Mouse (Mus musculus) testis, adult 2 months (tissue): ENCODE measurements around the gene Utp6. TPM values are rescaled to one million over a fixed set of nuclear protein-coding genes. Genes with fewer than 3 reads are reported as not detected.

Experiments used
- H3K27ac ChIP-seq: fragments of 200-500 bp; 2 replicates; pipeline ENCODE4 v1.5.1; 2012; ENCODE audit warnings: low read depth, low read length; ENCODE audit not compliant: control insufficient read depth, insufficient read depth
- H3K27me3 ChIP-seq: fragments of 200-500 bp; 2 replicates; pipeline ENCODE4 v1.6.1; 2012; ENCODE audit warnings: mild to moderate bottlenecking, low read length, moderate library complexity; ENCODE audit not compliant: control insufficient read depth, insufficient read depth
- H3K36me3 ChIP-seq: fragments of 200-500 bp; 2 replicates; pipeline ENCODE4 v1.6.1; 2012; ENCODE audit warnings: mild to moderate bottlenecking, low read length; ENCODE audit not compliant: control insufficient read depth, insufficient read depth
- H3K4me1 ChIP-seq: fragments of 200-500 bp; 2 replicates; pipeline ENCODE4 v1.6.1; 2012; ENCODE audit warnings: low read length; ENCODE audit not compliant: control insufficient read depth, insufficient read depth
- H3K4me3 ChIP-seq: fragments of 200-500 bp; 2 replicates; pipeline ENCODE4 v1.5.1; 2012; ENCODE audit warnings: low read depth, mild to moderate bottlenecking, low read length, moderate library complexity, mixed read lengths; ENCODE audit not compliant: control insufficient read depth
- CTCF ChIP-seq: fragments of 200-500 bp; IDR thresholded peaks from 2 replicates; pipeline ENCODE4 v1.5.1; 2012; ENCODE audit warnings: low read depth, mild to moderate bottlenecking, inconsistent platforms, low read length, moderate library complexity; ENCODE audit not compliant: control insufficient read depth, insufficient read depth, insufficient replicate concordance
- POLR2A ChIP-seq: fragments of 200-500 bp; IDR thresholded peaks from 2 replicates; pipeline ENCODE4 v1.6.1; 2012; ENCODE audit warnings: low read depth, mild to moderate bottlenecking, inconsistent platforms, low read length, moderate library complexity; ENCODE audit not compliant: control insufficient read depth
- polyA plus RNA-seq: library from polyadenylated mRNA; depleted of rRNA; stranded (reverse); fragments of >200 nt; gene quantifications from 2 replicates; pipeline ENCODE4 v1.2.3, GENCODE M21; 2012

Gene Utp6
- polyA plus RNA-seq, 1 experiment, result 2.7 TPM

DNA sequence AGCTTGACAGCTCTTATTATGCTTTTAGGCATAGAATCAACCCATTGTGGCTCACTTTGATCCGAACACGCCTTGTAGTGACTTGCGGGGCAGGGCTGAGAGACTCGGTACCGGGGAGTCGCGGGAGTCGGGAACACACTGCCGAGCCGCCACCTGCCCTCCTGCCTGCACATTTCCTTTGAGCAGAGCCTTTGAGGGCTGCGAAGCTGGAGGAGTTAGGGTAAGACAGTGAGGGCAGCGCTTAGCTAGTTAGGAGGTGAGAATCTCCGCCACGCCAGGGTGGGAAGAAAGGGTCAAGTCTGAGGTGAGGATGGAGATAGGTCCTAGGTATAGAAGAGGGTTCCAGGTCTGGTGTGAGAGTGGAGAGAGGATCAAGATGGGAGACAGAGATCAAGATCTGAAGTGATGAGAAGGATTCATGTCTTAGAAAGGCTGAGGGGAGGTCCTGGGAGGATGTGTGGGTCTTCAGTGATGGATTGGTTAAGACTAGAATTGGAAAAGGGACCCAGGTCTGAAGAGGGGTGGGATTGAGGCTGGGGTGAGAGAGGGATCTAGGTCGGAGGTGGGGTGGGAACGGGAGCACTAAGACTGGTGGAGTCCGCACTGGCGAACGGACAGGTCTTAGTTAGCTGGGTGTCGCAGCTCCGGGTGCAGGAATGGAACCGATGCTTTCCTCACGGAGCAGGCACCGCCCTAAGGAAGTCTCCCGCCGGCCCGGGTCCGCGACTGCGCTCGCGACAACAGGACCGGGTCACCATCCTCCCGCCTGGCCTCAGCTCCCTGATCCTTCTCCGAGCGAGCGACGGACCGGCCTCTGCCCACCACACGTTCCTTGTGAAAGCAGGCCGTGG, 11.7 kb upstream of the Utp6 start:
- TF ChIP-seq POLR2A, result no peak
- no peak for TF ChIP-seq CTCF
- no peak overlapping the region for H3K27ac ChIP-seq

GRCm38 (mm10) chr11:79973133-79973532, 10.9 kb upstream of the Utp6 start:
- H3K4me3 ChIP-seq, result no peak overlapping the region
- peaks cover 2% of the 10 kb centered on the region; the same call in 1 of the 2 replicates for H3K27me3 ChIP-seq
- H3K27ac ChIP-seq, result no peak overlapping the region
- H3K4me1 ChIP-seq, result peaks cover 10% of the 10 kb centered on the region
- no peak for TF ChIP-seq POLR2A
- TF ChIP-seq CTCF, result no peak
- no peaks in the 10 kb centered on the region for H3K36me3 ChIP-seq

More for the DNA sequence above, 11.7 kb upstream of the Utp6 start:
- H3K27me3 ChIP-seq, result peaks cover 2% of the 10 kb centered on the region; the same call in 1 of the 2 replicates
- no peaks in the 10 kb centered on the region for H3K36me3 ChIP-seq
- H3K4me3 ChIP-seq, result peak overlapping the region; percentile 75
- H3K4me1 ChIP-seq, result peaks cover 10% of the 10 kb centered on the region

GRCm38 (mm10) chr11:79967752-79968151, 5.6 kb upstream of the Utp6 start:
- Histone ChIP-seq H3K4me1 (0 out of 2 replicates have a peak, but pooled peaks cover 2% of the 10 kb centered on the region), H3K36me3 (no peaks in the 10 kb centered on the region), H3K4me3 (no peak overlapping the region; the same call in 1 of the 2 replicates), H3K27ac (no peak overlapping the region; the same call in 1 of the 2 replicates), H3K27me3 (no peaks in the 10 kb centered on the region)
- no peak for TF ChIP-seq CTCF

- Histone ChIP-seq H3K36me3 (no peaks in the 10 kb centered on the region), H3K27me3 (no peaks in the 10 kb centered on the region), H3K4me1 (peaks cover 9% of the 10 kb centered on the region), H3K4me3 (no peak overlapping the region), H3K27ac (no peak overlapping the region)
- TF ChIP-seq CTCF (no peak), POLR2A (no peak)
Observed at GRCm38 (mm10) chr11:79965896-79966295, 3.7 kb upstream of the Utp6 start.

GRCm38 (mm10) chr11:79963212-79963974, 1.2 kb upstream of the Utp6 start:
- Histone ChIP-seq H3K27me3 (no peaks in the 10 kb centered on the region), H3K27ac (no peak overlapping the region), H3K4me1 (peaks cover 9% of the 10 kb centered on the region), H3K4me3 (no peak overlapping the region), H3K36me3 (no peaks in the 10 kb centered on the region)
- no peak for TF ChIP-seq CTCF
- TF ChIP-seq POLR2A, result no peak

DNA sequence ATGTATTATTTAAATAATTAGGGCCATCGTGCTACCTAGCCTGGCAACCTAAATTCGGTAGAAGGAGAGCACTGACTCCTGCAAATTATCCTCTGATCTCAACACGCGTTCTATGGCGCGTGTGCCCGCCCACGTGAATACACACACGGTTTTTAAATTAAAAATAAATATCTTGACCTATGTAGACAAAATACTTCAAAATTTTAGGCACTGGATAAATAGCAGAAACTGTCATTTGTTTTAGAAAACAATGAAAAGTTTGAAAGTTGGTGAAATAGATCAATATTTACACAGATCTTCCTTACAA, 640 bp upstream of the Utp6 start:
- peak overlapping the region; percentile 93 for H3K4me3 ChIP-seq
- no peaks in the 10 kb centered on the region for H3K27me3 ChIP-seq
- H3K27ac ChIP-seq, result no peak overlapping the region
- peaks cover 9% of the 10 kb centered on the region for H3K4me1 ChIP-seq
- H3K36me3 ChIP-seq, result no peaks in the 10 kb centered on the region
- no peak for TF ChIP-seq POLR2A
- no peak for TF ChIP-seq CTCF

DNA sequence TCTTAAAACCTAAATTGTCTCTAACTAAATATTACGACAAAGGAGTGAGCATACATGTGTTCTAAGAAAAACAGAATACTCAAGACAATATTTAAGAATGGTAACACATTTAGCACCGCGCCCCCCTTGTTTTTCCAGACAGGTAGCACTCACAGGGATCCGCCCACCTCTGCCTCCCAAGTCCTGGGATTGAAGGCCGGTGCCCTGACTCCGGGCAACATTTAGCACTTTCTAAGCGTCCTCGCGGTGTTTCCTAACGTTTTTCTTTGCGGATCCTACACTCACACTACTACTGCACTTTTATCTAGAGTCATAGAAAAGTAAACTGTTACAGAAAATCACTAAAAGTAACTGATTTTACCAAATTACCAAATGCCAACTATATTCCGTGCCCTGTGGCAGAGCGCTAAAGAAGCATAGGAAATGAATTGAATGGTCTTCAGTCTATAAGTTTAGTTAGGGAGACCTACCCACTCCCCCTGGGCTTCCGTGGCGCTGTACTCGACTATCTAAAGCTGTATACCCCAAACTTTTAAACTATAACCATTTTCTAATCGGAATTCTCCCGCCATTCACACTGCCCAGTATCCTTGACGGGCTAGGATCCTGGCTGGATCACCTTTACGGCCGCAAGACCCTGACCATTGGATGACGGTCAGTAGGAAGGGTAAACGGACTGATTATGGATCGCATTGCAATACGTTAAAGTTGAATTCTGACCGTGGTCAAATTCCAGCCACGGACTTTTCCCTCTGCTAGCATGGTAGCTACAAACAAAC, 655 bp downstream of the Utp6 start:
- H3K36me3 ChIP-seq, result no peaks in the 10 kb centered on the region
- no peaks in the 10 kb centered on the region for H3K27me3 ChIP-seq
- peaks cover 6% of the 10 kb centered on the region for H3K4me1 ChIP-seq
- peak overlapping the region; percentile 93 for H3K4me3 ChIP-seq
- TF ChIP-seq CTCF (no peak), POLR2A (no peak)
- H3K27ac ChIP-seq, result peak overlapping the region; percentile 81
